25 mouse cellular contexts compared by ENCODE assay signal in genomic region chr9:75318196-75318595, GRCm38 (mm10). TPM values are rescaled to one million over a fixed set of nuclear protein-coding genes. Genes with fewer than 3 reads are reported as not detected.
DNase-seq lines count a peak whose midpoint lies in the region; ATAC-seq lines count a peak whose summit lies in the region.
"Had no signal": no experiment of that assay in that cellular context is flagged by ENCODE, and none has a peak within 500 bp of the region (broad histone marks: within the 10 kb centered on the region; RNA-seq: fewer than 3 reads in every experiment).

No protein-coding gene starts in this region.

- no peak for ATAC-seq in hindbrain, embryonic 13.5 days (ENCODE audit: low FRiP score)
- peak; percentile 34 for ATAC-seq in intestine, embryonic 16.5 days
- ATAC-seq: CD4-positive, CD25-positive, alpha-beta regulatory T cell, adult 4 months; forebrain, embryonic 13.5 days had no signal

- H3K4me2 ChIP-seq in hindbrain, embryonic 13.5 days = no peak overlapping the region
- H3K4me2 ChIP-seq in intestine, embryonic 16.5 days (ENCODE audit: low read depth, low read length) = no peak overlapping the region
- H3K4me2 ChIP-seq: forebrain, embryonic 13.5 days; limb, embryonic 13.5 days; liver, embryonic 13.5 days; lung, embryonic 14.5 days; midbrain, embryonic 11.5 days had no signal

- H3K9ac ChIP-seq in hindbrain, embryonic 13.5 days = peak overlapping the region; percentile 39; the same call in 1 of the 2 replicates
- H3K9ac ChIP-seq in intestine, embryonic 16.5 days (ENCODE audit: low read depth, low read length) = no peak overlapping the region
- H3K9ac ChIP-seq: forebrain, embryonic 13.5 days; limb, embryonic 13.5 days; liver, embryonic 13.5 days; lung, embryonic 14.5 days had no signal

- H3K4me3 ChIP-seq in hindbrain, embryonic 13.5 days = no peak overlapping the region
- H3K4me3 ChIP-seq in hindbrain, embryonic 10.5 days = no peak overlapping the region
- no peak overlapping the region for H3K4me3 ChIP-seq in intestine, embryonic 16.5 days (ENCODE audit: low read length)
- H3K4me3 ChIP-seq: erythroblast, embryonic 14.5 days; forebrain, embryonic 13.5 days; limb, embryonic 13.5 days; liver, embryonic 13.5 days had no signal

- no peak for DNase-seq in hindbrain, embryonic 10.5 days (ENCODE audit: low spot score)
- DNase-seq in NIH3T3 (ENCODE audit: low read depth) = peak; percentile 67
- DNase-seq in gastrocnemius, adult 8-10 months (ENCODE audit: low spot score in 2 of 2) = no peak
- no peak for DNase-seq in left cerebral cortex, adult 18-20 months (ENCODE audit: low spot score in 2 of 2)
- DNase-seq in MN1 (ENCODE audit: low spot score) = no peak
- DNase-seq: cerebellum, adult 18-20 months; gastrocnemius, postnatal 25 days; kidney, adult 9 months; kidney, postnatal 4 days; liver, embryonic 13.5 days; lung, embryonic 14.5 days had no signal

- peaks cover 5% of the 10 kb centered on the region for H3K36me3 ChIP-seq in hindbrain, embryonic 13.5 days
- H3K36me3 ChIP-seq in hindbrain, embryonic 10.5 days = no peaks in the 10 kb centered on the region
- H3K36me3 ChIP-seq in intestine, embryonic 16.5 days (ENCODE audit: control insufficient read depth, insufficient read depth, low read length) = peaks cover 2% of the 10 kb centered on the region; the same call in 1 of the 2 replicates
- H3K36me3 ChIP-seq: limb, embryonic 13.5 days; liver, embryonic 13.5 days had no signal

- H3K4me1 ChIP-seq in hindbrain, embryonic 13.5 days (replicated peaks) = peaks cover 33% of the 10 kb centered on the region
- H3K4me1 ChIP-seq in hindbrain, embryonic 10.5 days (replicated peaks) = peaks cover 33% of the 10 kb centered on the region
- peaks cover 23% of the 10 kb centered on the region for H3K4me1 ChIP-seq in intestine, embryonic 16.5 days (ENCODE audit: control insufficient read depth, insufficient read depth, low read length)

- no peaks in the 10 kb centered on the region for H3K9me3 ChIP-seq in hindbrain, embryonic 13.5 days
- no peaks in the 10 kb centered on the region for H3K9me3 ChIP-seq in hindbrain, embryonic 10.5 days
- no peaks in the 10 kb centered on the region for H3K9me3 ChIP-seq in intestine, embryonic 16.5 days (ENCODE audit: control insufficient read depth, low read length)
- H3K9me3 ChIP-seq: forebrain, embryonic 13.5 days; limb, embryonic 13.5 days; liver, embryonic 13.5 days had no signal

- no peak overlapping the region for H3K27ac ChIP-seq in hindbrain, embryonic 13.5 days
- no peak overlapping the region for H3K27ac ChIP-seq in hindbrain, embryonic 10.5 days
- H3K27ac ChIP-seq in intestine, embryonic 16.5 days (ENCODE audit: low read length) = no peak overlapping the region
- H3K27ac ChIP-seq: forebrain, embryonic 13.5 days; limb, embryonic 13.5 days; liver, embryonic 13.5 days; macrophage had no signal

- H3K27me3 ChIP-seq in hindbrain, embryonic 13.5 days = no peaks in the 10 kb centered on the region
- H3K27me3 ChIP-seq in hindbrain, embryonic 10.5 days (ENCODE audit: insufficient read depth, poor library complexity, severe bottlenecking) = no peaks in the 10 kb centered on the region
- H3K27me3 ChIP-seq in intestine, embryonic 16.5 days (replicated peaks; ENCODE audit: control insufficient read depth, insufficient read depth, low read length) = no peaks in the 10 kb centered on the region
- H3K27me3 ChIP-seq: forebrain, embryonic 13.5 days; limb, embryonic 13.5 days had no signal

- 95% methylated on average over 2 of the region's 2 CpGs for WGBS in hindbrain, embryonic 13.5 days
- WGBS in hindbrain, embryonic 10.5 days = 93% methylated on average over 2 of the region's 2 CpGs
- 81% methylated on average over 2 of the region's 2 CpGs for WGBS in intestine, embryonic 16.5 days

RNA-seq across cellular contexts. Expression of gene Gnb5, which starts 12.1 kb away (rescaled TPM):
- polyA plus RNA-seq in hindbrain, embryonic 13.5 days (2015; fragmentation: Nextera tagmentation; extraction: Ambion mirVana) = 58.3 and 60.5 TPM in 2 replicates
- 26.0 and 27.6 TPM in 2 replicates for polyA plus RNA-seq in hindbrain, embryonic 10.5 days (2016; fragmentation: Nextera tagmentation; extraction: Ambion mirVana)
- polyA plus RNA-seq in intestine, embryonic 16.5 days (2015; fragmentation: Nextera tagmentation; extraction: Ambion mirVana) = 15.8 and 16.2 TPM in 2 replicates
- total RNA-seq in gastrocnemius, adult 8-10 months (2022) = 10 to 100 TPM in 3 of 4 experiments, 1 to 10 TPM in 1; 8.9 to 13.8 (median 12.0) TPM
- total RNA-seq in left cerebral cortex, adult 18-20 months (2021) = 100 to 1,000 TPM; 161 to 167 TPM
- polyA plus RNA-seq: erythroblast, embryonic 14.5 days had no signal

RNA-seq across cellular contexts. Expression of gene Bcl2l10, which starts 29.4 kb away (rescaled TPM):
- polyA plus RNA-seq in hindbrain, embryonic 13.5 days (2015; fragmentation: Nextera tagmentation; extraction: Ambion mirVana) = not detected in 2 replicates
- not detected in 2 replicates for polyA plus RNA-seq in hindbrain, embryonic 10.5 days (2016; fragmentation: Nextera tagmentation; extraction: Ambion mirVana)
- polyA plus RNA-seq in intestine, embryonic 16.5 days (2015; fragmentation: Nextera tagmentation; extraction: Ambion mirVana) = not detected in 2 replicates
- not detected for total RNA-seq in gastrocnemius, adult 8-10 months (2022)
- total RNA-seq in left cerebral cortex, adult 18-20 months (2021) = not detected
- total RNA-seq: gastrocnemius, postnatal 25 days; heart, adult 8-10 months; hematopoietic stem cell, adult 5-6 weeks had no signal
- polyA plus RNA-seq: embryonic facial prominence, embryonic 11.5 days; erythroblast, embryonic 14.5 days; forebrain, embryonic 13.5 days; heart, embryonic 16.5 days; limb, embryonic 13.5 days; liver, embryonic 13.5 days; lung, embryonic 14.5 days; macrophage; midbrain, embryonic 11.5 days; small intestine, adult 2 months; thymus, postnatal 0 days had no signal
